16 mouse cellular contexts compared by ENCODE assay signal in the genomic region with DNA sequence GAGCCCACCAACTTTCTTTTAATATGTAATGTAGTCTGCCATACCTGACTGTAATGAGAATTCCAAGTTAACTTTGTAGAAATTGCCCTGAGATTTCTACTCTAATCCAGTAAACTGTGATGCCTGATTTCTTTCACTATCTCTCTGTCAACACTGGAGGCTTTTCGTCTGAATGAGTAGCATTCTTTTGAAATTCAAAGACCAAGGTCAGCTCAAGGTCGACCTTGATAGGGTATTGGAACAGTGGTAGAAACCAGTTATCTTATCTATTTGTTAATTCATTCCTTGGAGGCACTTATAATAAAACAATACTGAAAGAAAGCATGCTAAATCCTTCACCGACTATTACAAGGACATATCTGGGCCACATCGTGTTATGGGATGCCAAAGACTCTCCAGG. TPM values are rescaled to one million over a fixed set of nuclear protein-coding genes. Genes with fewer than 3 reads are reported as not detected.
"Had no signal": no experiment of that assay in that cellular context is flagged by ENCODE, and none has a peak within 500 bp of the region (broad histone marks: within the 10 kb centered on the region; RNA-seq: fewer than 3 reads in every experiment).

No protein-coding gene starts in this region.

- DNase-seq: gastrocnemius, postnatal 10 days; gastrocnemius, postnatal 25 days; heart, adult 18-20 months; heart, postnatal 10 days; heart, postnatal 4 days; kidney, adult 18-20 months; kidney, adult 8-10 months; kidney, postnatal 10 days; kidney, postnatal 25 days; kidney, postnatal 4 days; liver; liver, embryonic 13.5 days had no signal

- ATAC-seq: hindbrain, embryonic 16.5 days; inflammation-experienced regulatory T-cells, adult 6 months; intestine, embryonic 15.5 days; intestine, postnatal 0 days had no signal

RNA-seq across cellular contexts. Expression of a gene that starts 29.1 kb away (rescaled TPM):
- total RNA-seq: gastrocnemius, postnatal 25 days had no signal
- polyA plus RNA-seq: inflammation-experienced regulatory T-cells, adult 6 months had no signal
